Mouse (Mus musculus) cerebral cortex, adult 2 months (tissue): ENCODE results near the gene Myh3.

Experiments
- WGBS: fragments of 180-500 bp; shearing (Covaris S2); methylation state at CpG from one replicate; pipeline ENCODE4 v1.1.7; 2018; 5-methylcytosine and 5-hydroxymethylcytosine counted together

Myh3 gene

DNA sequence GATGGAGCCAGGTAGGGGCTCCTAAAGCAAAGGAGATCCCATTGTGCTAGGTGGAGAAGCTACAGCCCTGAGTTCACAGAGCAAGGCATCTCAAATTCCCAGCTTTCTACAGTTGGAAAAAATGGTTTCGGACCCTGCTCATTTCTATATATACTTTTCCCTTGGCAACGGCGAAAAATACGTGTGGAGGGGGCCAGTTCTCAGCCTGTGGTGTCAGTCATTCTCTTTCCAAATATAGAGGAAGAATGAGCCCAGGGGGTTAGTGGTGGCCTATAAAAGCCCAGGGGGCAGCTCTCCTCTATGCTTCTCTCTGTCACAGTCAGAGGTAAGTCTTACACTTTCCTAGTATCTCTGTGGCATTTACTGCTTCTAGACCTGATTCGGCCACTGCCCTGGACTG, at the start of gene Myh3:
Gene Myh3 (plus strand): TSS at position 301 of the 400 bp plus-strand sequence.
- WGBS: 78% methylated on average over 5 of the region's 5 CpGs

DNA sequence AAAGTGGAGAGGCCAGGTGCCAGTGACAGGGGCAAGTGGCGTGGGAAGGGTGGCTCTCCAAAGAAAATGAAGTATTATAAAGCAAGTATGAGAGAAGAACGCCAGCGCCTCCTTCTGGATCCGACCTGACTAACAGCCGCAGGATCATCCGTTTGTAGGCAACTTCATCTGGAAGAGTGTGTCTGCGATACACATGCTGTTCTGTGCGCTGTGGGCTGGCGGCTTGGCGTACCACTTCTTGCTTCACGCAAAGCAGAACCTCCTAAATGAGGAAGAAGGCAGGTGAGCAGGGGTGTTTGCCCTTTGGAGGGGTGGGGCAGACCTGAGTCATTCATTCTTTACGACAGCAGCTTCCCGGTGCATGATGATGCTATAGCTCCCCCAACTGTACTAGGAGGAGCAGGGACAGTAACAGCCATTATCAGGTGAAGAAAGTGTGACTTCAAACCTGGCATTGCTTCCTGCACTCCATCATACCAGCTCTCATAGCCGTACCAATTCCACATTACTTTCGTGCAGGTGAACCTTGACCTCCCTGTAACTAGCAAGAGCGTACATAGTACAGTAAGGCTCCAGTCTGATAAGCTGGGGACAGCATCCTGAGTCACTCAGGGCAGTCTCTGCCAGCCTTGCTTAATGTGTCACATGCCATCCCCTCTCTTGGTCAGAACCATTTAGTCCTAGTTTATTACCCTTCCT, 47.0 kb upstream of the Myh3 start:
- 65% methylated on average over 16 of the region's 16 CpGs for WGBS

DNA sequence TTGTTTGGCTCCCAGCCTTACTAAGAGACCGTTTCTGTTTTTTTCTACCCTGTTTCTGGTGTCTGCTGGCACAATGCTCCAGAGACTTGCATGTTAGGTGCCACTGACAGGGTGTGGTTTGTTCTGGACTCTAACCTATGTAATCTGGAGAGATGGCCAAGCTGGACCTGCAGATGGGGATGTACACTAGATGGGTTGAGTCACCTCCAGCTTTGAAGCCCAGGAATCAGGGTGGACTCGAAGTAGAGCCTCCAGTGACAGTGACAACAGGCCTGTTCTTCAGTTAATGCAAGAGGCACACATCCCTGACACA, 46.5 kb upstream of the Myh3 start:
- WGBS: 70% methylated on average over 2 of the region's 2 CpGs

DNA sequence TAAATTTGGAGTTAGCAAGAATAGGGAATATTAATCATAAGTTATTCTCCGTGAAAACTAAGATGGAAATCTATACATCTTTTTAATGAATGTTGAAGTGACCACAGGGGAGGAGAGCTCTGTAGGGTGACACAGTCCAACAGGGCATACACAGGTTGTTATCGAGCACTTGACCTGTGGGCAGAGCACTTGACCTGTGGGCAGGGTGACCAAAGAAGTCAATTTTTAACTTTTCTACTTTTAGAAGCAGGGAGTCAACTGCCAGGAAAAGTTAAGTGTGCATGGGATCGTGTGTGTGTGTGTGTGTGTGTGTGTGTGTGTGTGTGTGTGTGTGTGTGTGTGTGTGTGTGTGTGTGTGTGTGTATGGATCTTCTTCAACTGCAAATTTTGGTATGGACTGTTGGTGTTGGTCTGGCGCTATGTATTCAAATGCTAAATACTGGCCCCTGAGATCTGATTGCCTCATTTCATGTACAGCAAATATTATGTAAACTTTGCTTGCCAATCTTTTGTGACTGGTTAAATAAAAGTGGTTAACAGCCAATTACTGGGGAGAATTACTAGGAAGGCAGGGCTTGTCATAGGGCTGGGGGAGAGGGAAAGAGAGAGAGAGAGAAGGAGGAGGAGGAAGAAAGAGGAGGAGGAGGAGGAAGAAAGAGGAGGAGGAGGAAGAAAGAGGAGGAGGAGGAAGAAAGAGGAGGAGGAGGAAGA, 43.2 kb upstream of the Myh3 start:
- 84% methylated on average over 4 of the region's 4 CpGs for WGBS

DNA sequence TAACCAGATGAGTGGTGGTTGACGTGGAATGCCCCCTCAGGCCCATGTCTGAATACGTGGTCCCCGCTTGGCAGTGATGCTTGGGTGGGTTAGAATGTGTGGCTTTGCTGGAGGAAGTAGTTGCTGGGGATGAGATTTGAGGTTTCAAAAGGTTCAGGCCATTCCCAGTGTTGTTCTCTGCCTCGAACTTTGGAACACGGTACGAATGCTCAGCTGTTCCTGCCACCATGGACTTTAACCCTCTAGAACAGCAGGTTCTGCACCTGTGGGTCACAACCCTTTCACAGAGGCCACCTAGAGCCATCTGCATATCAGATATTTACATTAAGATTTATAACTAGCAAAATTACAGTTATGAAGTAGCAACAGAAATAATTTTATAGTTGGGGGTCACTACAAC, 41.9 kb upstream of the Myh3 start:
- WGBS: 94% methylated on average over 6 of the region's 6 CpGs

DNA sequence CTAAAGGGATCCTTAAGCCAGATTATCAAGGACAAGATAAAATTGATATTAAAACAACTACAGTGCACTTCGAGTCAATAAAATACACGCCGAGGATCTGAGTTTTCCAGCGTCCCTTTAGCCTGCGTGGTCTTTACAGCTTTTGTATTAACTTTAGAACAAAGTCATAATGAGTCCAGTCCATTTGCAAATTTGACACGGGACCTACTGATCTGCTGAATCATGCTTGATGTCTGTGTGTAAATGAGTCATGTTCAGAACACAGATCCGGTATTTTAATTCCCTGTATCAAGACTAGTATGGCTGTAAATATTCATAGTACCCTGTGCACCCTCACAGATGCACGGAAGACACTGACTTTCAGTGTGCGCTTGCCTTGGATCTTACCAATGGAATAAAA, 41.2 kb upstream of the Myh3 start:
- WGBS: 91% methylated on average over 9 of the region's 9 CpGs

DNA sequence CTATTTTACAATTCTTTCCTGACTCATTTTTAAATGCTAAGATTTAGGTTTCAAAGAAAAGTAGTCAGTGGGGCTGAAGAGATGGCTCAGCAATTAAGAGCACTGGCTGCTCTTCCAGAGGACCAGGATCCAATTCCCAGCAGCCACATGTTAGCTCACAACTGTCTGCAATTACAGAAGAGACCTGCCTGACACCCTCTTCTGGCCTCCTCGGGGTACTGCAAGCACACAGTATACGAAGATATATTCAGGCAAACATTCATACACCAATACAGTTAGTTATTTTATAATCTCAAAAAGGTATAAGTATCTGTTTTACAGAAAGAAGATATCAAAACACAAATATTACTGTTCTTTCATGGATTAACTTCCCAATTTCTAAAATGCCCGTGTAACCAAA, 38.3 kb upstream of the Myh3 start:
- 92% methylated on average over 3 of the region's 3 CpGs for WGBS

DNA sequence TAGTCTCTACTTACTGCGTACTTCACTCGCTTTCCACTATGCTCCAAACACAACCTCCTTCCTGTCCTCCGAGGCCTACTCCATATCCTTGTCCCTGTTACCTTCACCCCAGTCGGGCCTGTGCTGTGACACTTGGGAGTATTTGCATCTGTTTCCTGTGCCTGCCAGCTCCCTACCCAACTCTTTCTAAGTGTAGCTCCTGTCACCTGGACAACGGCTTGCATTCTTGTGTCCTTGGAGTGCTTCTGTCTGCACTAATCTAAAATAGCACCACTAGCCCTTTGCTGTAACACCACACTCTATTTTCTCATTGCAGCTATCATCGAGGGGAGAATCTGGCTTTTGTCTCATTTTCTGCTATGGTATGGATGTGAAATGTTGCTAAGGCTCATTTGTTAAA, 37.6 kb upstream of the Myh3 start:
- WGBS: 95% methylated on average over 6 of the region's 6 CpGs

DNA sequence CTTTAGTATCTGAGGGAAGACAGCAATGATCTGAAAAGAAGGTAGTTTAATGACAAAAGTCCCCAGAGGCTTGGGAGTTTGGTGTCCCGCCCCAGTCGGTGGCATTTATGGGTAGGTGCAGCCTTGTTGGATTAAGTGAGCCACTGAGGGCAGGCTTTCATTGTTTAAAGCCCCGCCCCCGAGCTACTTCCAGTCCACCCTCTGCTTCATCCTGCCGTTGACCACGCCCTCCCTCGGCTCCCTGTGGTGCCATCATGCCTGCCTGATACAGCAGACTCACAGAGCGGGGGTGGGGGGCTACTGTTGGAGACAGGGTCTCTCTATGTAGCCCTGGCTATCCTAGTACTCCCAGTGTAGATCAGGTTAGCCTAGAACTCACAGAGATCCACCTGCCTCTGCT, 35.1 kb upstream of the Myh3 start:
- WGBS: 56% methylated on average over 8 of the region's 8 CpGs

DNA sequence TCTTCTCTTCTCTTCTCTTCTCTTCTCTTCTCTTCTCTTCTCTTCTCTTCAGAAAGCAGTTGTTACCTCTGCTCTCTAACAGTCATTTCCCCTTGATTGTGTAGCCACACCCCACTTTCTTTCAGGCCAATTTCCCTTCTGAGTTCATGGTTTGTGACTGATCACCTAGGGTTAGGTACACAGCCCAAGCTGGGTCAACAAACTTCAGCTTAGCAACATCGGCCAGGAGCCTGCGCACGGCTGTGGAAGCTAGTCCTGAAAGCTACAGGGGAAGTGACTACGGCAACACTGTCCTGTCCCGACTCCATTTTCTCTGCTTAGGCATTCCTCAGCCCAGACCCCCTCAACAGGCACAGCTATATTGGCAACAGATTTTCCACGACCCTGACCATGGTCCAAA, 33.1 kb upstream of the Myh3 start:
- WGBS: 80% methylated on average over 6 of the region's 6 CpGs

DNA sequence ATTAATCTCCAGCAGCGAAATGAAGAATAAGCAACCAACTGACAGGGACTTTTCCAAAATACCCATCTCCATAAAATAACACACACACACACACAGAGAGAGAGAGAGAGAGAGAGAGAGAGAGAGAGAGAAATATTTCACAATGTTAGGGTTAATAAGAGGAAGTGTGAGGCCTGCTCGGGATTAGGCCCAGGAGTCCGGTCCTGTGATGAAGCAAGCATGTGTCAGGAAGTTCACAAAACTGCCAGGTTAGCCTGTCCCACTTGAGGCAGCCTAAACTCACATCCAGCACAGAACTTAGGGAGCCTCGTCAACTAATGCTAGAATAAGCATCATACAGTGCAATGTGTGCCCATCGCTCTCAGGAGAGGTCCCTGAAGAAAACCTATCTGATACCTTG, 30.9 kb upstream of the Myh3 start:
- WGBS: 93% methylated on average over 5 of the region's 5 CpGs

DNA sequence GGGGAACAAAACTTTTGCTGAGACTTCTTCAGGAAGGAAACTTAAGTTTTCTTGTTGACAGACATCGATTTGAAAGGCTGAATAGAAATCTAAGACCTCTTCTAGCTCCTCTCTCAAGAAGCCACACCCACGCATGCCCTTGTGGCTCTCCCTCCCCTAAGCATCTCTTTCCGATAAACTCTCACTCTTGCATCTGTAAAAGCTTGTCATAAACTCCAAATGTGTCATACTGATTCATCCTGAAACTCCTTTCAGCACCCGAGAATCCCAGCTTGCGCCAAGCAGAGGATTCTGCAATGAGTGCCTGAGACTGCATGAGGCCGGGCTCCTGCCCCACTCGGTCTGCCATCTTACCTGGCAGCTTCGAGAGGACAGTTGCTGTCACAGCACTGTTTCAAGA, 29.6 kb upstream of the Myh3 start:
- WGBS: 79% methylated on average over 8 of the region's 8 CpGs

DNA sequence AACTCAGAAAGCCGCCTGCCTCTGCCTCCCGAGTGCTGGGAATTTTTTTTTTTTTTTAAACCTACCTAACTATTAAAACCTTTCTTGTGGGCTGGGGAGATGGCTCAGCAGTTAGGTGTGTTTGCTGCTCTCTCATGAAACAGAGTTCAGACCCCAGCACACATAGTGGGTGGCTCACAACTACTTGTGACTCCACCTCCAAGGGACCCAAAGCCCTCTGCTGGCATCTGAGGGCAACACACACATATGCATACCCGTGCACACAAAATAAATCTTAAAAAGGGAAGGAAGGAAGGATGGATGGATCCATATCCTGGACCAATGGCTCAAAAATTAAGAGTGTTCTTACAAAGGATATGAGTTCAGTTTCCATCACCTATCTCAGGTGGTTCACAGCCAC, 28.8 kb upstream of the Myh3 start:
- 87% methylated on average over 3 of the region's 3 CpGs for WGBS

DNA sequence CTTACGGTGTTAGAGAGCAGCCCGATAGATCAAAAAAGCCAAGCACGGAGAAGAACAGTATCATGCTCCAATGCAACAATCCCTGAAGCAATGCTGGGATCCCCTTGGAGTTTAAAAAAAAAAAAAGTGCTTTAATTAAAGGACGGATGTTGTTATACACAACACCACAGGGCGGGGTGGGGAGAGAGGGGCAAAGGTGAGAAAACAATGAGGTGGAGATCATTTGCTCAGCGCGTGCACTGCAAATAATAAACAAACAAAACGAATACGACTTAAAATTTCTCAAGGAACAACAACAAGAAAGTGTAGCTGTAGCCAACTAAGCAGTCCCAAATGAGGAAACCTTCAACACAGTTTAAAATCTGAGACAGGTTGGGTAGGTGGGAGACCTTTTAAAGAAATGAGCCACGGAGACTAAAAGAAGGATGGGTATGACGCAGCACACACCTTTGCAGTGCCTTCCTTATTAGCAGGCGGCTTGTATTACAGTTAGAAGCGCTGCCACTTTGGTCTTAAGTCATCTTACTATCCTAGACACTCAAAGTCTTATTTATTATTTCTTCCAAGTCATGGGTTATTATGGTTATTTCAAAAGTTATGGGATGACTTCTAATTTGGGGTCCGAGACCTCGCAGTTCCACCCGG, 26.3 kb upstream of the Myh3 start:
- 5% methylated on average over 16 of the region's 16 CpGs for WGBS

DNA sequence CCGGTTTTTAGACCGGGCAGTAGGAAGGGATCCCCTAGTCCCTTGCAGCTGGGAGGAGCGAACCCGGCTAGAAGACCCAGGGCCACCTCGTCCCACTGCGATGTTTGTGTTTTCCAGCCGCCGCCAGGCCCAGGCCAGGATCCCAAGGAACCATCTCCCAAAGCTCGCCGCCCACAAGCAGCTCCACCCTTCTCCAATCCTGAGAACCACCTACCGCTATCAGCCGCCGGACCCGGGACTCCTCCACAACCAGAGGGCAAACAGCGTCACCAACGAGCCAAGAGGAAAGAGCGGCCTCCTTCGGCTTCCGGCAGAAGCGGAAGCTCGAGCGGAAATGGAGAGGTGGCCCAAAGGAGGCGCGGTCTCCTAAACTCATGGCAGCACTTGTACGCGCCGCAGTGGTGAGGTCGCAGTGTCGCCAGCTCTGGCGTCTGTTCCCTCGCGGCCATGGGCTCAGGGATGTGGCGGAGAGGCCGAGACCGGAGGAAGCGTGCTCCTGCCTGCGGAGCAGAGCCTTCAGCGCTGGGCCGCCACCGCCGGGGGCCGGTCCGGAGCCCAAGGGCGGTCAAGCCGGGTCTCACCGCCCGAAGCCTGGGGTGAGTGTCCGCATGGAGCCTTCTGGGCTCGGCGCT, 25.7 kb upstream of the Myh3 start, which contains the start of the genes Adprm and Sco1:
Gene Adprm (minus strand): TSS at position 274 of the 632 bp plus-strand sequence.
Gene Sco1 (plus strand): TSS at position 350 of the 632 bp plus-strand sequence.
- under 1% methylated on average over 50 of the region's 50 CpGs for WGBS

DNA sequence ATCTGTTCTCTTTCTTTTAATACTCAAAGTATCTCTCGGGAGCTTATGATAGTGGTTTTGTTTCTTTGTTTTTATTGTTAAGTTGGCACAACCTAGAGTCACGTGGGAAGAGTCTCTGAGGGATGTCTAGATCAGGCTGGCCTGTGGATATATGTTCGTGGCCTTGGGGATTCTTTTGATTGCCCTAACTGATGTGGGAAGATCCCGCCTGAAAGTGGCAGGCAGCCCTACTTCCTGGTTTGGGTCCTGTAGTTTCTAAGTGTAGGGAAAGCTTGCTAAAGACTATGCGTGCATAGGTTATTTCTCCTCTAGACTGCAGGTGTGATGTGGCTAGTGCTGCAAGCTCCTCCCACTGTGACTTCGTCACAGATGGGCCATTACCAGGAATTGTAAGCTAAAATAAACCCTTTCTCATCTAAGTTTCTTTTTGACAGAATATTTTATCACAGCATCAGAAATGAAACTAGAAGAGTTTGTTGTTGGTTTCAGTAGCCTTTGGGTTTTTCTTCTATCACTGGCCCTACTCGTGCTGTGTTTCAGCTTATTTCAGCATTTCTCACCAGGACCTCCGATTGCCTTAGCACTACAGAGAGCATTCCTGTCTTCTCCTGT, 23.2 kb upstream of the Myh3 start:
- 87% methylated on average over 8 of the region's 8 CpGs for WGBS

DNA sequence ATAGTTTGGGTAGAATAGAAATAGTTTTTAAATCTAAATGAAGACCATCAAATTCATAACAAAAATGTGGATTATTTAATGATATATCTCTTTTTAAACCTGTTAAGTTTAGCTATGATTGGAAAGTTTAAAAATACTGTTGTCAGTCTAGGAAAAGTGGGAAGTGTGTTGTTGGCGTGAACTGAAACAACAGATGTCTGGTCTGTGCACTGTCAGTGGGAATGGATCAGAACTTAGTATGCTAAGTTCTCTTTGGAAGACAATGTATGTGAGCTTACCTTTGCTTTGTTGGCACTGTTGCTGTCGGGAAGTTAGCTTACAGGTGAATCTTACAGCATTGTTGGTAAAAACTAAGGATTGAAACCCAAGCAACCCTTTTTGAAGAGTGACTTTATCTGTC, 16.8 kb upstream of the Myh3 start:
- 63% methylated on average over 2 of the region's 2 CpGs for WGBS

DNA sequence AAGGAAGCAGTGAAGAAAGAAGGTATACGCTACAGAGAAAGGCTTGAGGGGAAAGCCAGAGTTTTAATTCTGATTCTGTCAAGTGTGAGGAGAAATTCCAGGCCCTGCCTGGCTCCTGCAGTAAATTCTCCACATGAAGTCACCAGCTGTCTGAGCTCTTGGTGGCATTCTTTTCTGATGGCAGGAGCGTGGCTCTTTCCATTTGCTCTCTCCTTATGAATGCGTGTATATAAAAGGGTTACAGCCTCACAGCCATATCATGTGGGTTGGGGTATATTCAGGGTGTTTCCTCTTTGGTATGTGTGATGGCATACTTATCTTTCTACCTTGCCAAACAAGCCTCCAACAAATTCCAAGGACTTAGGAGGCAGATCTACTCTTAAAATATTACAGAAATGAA, 15.4 kb upstream of the Myh3 start:
- WGBS: 58% methylated on average over 3 of the region's 3 CpGs

DNA sequence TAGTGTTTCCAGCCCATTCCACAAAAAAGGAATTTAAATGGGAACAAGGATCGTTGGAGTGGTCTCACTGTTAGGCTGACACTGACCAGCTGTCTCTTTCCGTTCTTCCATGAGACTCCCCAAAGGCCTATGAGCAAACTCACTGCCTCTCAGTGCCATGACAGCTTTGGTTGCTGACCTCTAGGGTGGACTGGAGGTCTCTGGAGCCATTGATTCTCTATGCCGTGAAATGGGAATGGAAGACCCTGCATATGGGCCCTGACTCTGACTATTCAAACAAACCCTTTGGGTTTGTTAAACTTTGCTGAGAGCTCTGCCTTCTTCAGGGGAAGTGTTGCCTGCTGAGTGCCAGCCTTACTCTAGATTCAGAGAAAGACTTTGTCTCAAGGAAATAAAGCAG, 10.4 kb upstream of the Myh3 start:
- WGBS: 93% methylated on average over 3 of the region's 3 CpGs

DNA sequence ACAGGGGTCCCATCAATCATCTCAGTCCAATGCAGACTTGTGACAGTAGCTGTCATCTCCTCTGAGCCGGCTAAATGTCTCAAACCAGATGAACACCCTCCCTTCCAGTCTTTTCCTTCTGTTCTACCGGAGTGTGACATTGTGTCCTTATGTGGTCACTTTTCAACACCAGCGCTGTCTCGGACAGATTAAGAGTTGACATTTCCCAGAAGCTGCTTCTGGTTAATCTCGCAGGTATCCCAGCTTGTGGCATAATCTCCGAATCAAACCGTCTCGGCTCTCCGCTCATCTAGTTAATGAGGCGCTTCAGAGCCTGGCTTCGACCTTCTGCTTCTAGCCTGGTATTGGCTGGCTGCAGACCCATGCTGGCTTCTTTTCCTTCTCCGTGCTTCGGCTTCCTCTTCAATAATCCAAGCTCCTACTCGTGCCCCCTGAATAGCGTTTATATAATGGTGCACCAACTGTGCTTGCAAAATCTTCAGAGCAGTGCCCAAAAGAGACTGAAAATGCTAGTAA, 5.4 kb upstream of the Myh3 start:
- WGBS: 54% methylated on average over 15 of the region's 15 CpGs

DNA sequence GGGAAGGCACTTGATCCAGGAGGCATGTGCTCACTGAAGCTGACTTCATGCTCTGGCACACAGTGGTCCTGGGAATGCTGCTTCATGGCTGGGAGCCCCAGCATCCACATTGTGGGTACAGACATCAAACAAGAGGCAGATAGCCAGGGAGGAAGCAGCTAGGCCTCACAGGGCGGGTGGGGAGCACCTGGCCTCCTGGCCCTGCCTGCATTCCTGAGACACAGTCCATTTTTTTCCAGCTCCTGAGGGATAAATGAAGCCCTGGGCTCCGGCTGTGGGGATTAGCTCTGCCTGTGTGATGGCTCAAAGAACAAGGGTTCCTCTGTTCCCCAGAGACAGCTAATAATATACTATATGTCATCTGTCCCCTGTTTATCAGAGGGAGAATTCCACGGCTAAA, 3.1 kb upstream of the Myh3 start:
- WGBS: 55% methylated on average over 3 of the region's 3 CpGs

DNA sequence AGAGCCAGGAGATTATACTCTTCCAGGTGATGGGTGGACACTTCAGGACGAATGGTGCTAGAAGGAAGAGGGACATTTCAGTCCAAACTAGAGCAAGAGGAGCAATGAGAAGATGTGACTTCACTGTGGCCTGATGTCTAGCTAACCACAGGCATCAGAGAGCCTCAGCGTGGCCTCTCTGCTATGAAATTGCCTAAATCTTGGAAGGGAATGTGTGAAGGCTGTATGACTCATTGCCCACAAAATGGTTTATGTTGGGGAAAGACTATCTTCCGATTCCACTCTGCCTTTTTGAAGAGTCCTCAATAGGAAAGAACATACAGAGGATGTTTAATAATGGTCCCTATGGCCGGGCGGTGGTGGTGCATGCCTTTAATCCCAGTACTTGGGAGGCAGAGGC, 1.3 kb upstream of the Myh3 start:
- WGBS: 79% methylated on average over 5 of the region's 5 CpGs
